Comparison of ENCODE assay signal across 15 mouse cellular contexts in genomic region chr11:98289873-98290272, GRCm38 (mm10). TPM values are rescaled to one million over a fixed set of nuclear protein-coding genes. Genes with fewer than 3 reads are reported as not detected.
A peak's percentile ranks its signal among the peaks of the same experiment; 100 is the strongest.
DNase-seq lines count a peak whose midpoint lies in the region; ATAC-seq lines count a peak whose summit lies in the region.
"Had no signal": no experiment of that assay in that cellular context is flagged by ENCODE, and none has a peak within 500 bp of the region (broad histone marks: within the 10 kb centered on the region; RNA-seq: fewer than 3 reads in every experiment).

No protein-coding gene starts in this region.

- H3K9ac ChIP-seq in embryonic facial prominence, embryonic 12.5 days: 0 out of 2 replicates have a peak overlapping the region, but pooled peaks have one; percentile 25
- peak overlapping the region; percentile 40 for H3K9ac ChIP-seq in forebrain, embryonic 16.5 days (replicated peaks; ENCODE audit: low read depth, low read length)
- no peak overlapping the region for H3K9ac ChIP-seq in neural tube, embryonic 15.5 days (replicated peaks)
- H3K9ac ChIP-seq: heart, embryonic 12.5 days; intestine, embryonic 15.5 days; lung, embryonic 15.5 days had no signal

- H3K27ac ChIP-seq in embryonic facial prominence, embryonic 12.5 days: no peak overlapping the region
- H3K27ac ChIP-seq in embryonic facial prominence, embryonic 10.5 days (replicated peaks): no peak overlapping the region
- H3K27ac ChIP-seq in forebrain, embryonic 16.5 days (ENCODE audit: low read length): peak overlapping the region; percentile 91
- peak overlapping the region; percentile 10; the same call in 1 of the 2 replicates for H3K27ac ChIP-seq in neural tube, embryonic 15.5 days (replicated peaks)
- H3K27ac ChIP-seq: intestine, embryonic 15.5 days; lung, embryonic 15.5 days had no signal

- no peak overlapping the region for H3K4me3 ChIP-seq in embryonic facial prominence, embryonic 12.5 days
- no peak overlapping the region for H3K4me3 ChIP-seq in embryonic facial prominence, embryonic 10.5 days
- no peak overlapping the region for H3K4me3 ChIP-seq in forebrain, embryonic 16.5 days (replicated peaks; ENCODE audit: low read length)
- no peak overlapping the region for H3K4me3 ChIP-seq in neural tube, embryonic 15.5 days (replicated peaks)
- H3K4me3 ChIP-seq: heart, embryonic 12.5 days; intestine, embryonic 15.5 days; lung, embryonic 15.5 days had no signal

- no peaks in the 10 kb centered on the region for H3K9me3 ChIP-seq in embryonic facial prominence, embryonic 12.5 days
- no peaks in the 10 kb centered on the region for H3K9me3 ChIP-seq in embryonic facial prominence, embryonic 10.5 days
- no peaks in the 10 kb centered on the region for H3K9me3 ChIP-seq in forebrain, embryonic 16.5 days (ENCODE audit: control insufficient read depth, low read length)
- no peaks in the 10 kb centered on the region for H3K9me3 ChIP-seq in neural tube, embryonic 15.5 days (replicated peaks)
- H3K9me3 ChIP-seq: heart, embryonic 12.5 days; intestine, embryonic 15.5 days; lung, embryonic 15.5 days had no signal

- no peak for ATAC-seq in embryonic facial prominence, embryonic 12.5 days (ENCODE audit: insufficient number of reproducible peaks, insufficient read depth, low FRiP score, low TSS enrichment)
- peak; percentile 43 for ATAC-seq in forebrain, embryonic 16.5 days
- ATAC-seq in neural tube, embryonic 15.5 days (ENCODE audit: low FRiP score): no peak
- ATAC-seq: intestine, embryonic 15.5 days had no signal

- 0 out of 2 replicates have a peak, but pooled peaks cover 2% of the 10 kb centered on the region for H3K4me1 ChIP-seq in embryonic facial prominence, embryonic 12.5 days
- peaks cover 10% of the 10 kb centered on the region for H3K4me1 ChIP-seq in embryonic facial prominence, embryonic 10.5 days
- H3K4me1 ChIP-seq in forebrain, embryonic 16.5 days (replicated peaks; ENCODE audit: control insufficient read depth, insufficient read depth, low read length): peaks cover 72% of the 10 kb centered on the region
- peaks cover 47% of the 10 kb centered on the region for H3K4me1 ChIP-seq in neural tube, embryonic 15.5 days

- H3K4me2 ChIP-seq in embryonic facial prominence, embryonic 12.5 days (replicated peaks): no peak overlapping the region
- 0 out of 2 replicates have a peak overlapping the region, but pooled peaks have one; percentile 20 for H3K4me2 ChIP-seq in forebrain, embryonic 16.5 days (ENCODE audit: low read length)
- H3K4me2 ChIP-seq in neural tube, embryonic 15.5 days: no peak overlapping the region
- H3K4me2 ChIP-seq: heart, embryonic 12.5 days; intestine, embryonic 15.5 days; lung, embryonic 15.5 days had no signal

- H3K27me3 ChIP-seq in embryonic facial prominence, embryonic 12.5 days: peaks cover 10% of the 10 kb centered on the region
- peaks cover 66% of the 10 kb centered on the region for H3K27me3 ChIP-seq in embryonic facial prominence, embryonic 10.5 days (replicated peaks; ENCODE audit: low read depth, poor library complexity, severe bottlenecking)
- H3K27me3 ChIP-seq in forebrain, embryonic 16.5 days (replicated peaks; ENCODE audit: control insufficient read depth, insufficient read depth, low read length): no peaks in the 10 kb centered on the region
- H3K27me3 ChIP-seq in neural tube, embryonic 15.5 days (replicated peaks): no peaks in the 10 kb centered on the region
- H3K27me3 ChIP-seq: intestine, embryonic 15.5 days; lung, embryonic 15.5 days had no signal

- WGBS in embryonic facial prominence, embryonic 12.5 days: 58% methylated on average over 13 of the region's 13 CpGs
- WGBS in embryonic facial prominence, embryonic 10.5 days: 59% methylated on average over 13 of the region's 13 CpGs
- WGBS in forebrain, embryonic 16.5 days: 17% methylated on average over 13 of the region's 13 CpGs
- WGBS in neural tube, embryonic 15.5 days: 25% methylated on average over 13 of the region's 13 CpGs

- H3K36me3 ChIP-seq in embryonic facial prominence, embryonic 12.5 days: no peaks in the 10 kb centered on the region
- no peaks in the 10 kb centered on the region for H3K36me3 ChIP-seq in embryonic facial prominence, embryonic 10.5 days (replicated peaks)
- H3K36me3 ChIP-seq in forebrain, embryonic 16.5 days (ENCODE audit: control insufficient read depth, insufficient read depth): no peaks in the 10 kb centered on the region
- no peaks in the 10 kb centered on the region for H3K36me3 ChIP-seq in neural tube, embryonic 15.5 days
- H3K36me3 ChIP-seq: heart, embryonic 12.5 days; intestine, embryonic 15.5 days; lung, embryonic 15.5 days had no signal

- intact Hi-C loops in left cerebral cortex, postnatal 36 days (cut with DNase I): no loop called here

- no peak for DNase-seq in embryonic facial prominence, embryonic 10.5 days (ENCODE audit: low spot score)
- DNase-seq in left cerebral cortex, postnatal 36 days (ENCODE audit: low spot score in 2 of 2): peak; percentile 39 to 48
- no peak for DNase-seq in left cerebral cortex, adult 11 months (ENCODE audit: low spot score)
- DNase-seq in gastrocnemius, adult 8-10 months (ENCODE audit: low spot score in 2 of 2): no peak
- no peak for DNase-seq in heart, adult 8-10 months (ENCODE audit: low spot score)
- DNase-seq: adrenal gland, postnatal 10 days; B cell, adult 2 months had no signal

RNA-seq across cellular contexts. Expression of gene Neurod2, which starts 39.6 kb away (rescaled TPM):
- polyA plus RNA-seq in embryonic facial prominence, embryonic 12.5 days (2016; fragmentation: Nextera tagmentation; extraction: Ambion mirVana): 0.27 and 0.61 TPM in 2 replicates
- polyA plus RNA-seq in embryonic facial prominence, embryonic 10.5 days (2016; fragmentation: Nextera tagmentation; extraction: Ambion mirVana): 0.08 TPM in 1 of 2 replicates, not detected in the other
- 10 to 100 TPM; 65.2 to 77.3 TPM for total RNA-seq in left cerebral cortex, postnatal 36 days (2021)
- polyA plus RNA-seq in forebrain, embryonic 16.5 days (2015; fragmentation: Nextera tagmentation; extraction: Ambion mirVana): 110 and 133 TPM in 2 replicates
- 13.7 and 16.3 TPM in 2 replicates for polyA plus RNA-seq in neural tube, embryonic 15.5 days (2015; fragmentation: Nextera tagmentation; extraction: Ambion mirVana)
- total RNA-seq in gastrocnemius, adult 8-10 months (2022): not detected
- not detected for total RNA-seq in heart, adult 8-10 months (2022)
- total RNA-seq: adrenal gland, postnatal 10 days had no signal
- polyA plus RNA-seq: heart, embryonic 12.5 days; limb, embryonic 11.5 days; lung, embryonic 15.5 days; stomach, embryonic 14.5 days had no signal

RNA-seq across cellular contexts. Expression of gene Ppp1r1b, which starts 58.3 kb away (rescaled TPM):
- polyA plus RNA-seq in embryonic facial prominence, embryonic 12.5 days (2016; fragmentation: Nextera tagmentation; extraction: Ambion mirVana): 0.39 and 1.0 TPM in 2 replicates
- polyA plus RNA-seq in embryonic facial prominence, embryonic 10.5 days (2016; fragmentation: Nextera tagmentation; extraction: Ambion mirVana): 0.26 and 0.30 TPM in 2 replicates
- total RNA-seq in left cerebral cortex, postnatal 36 days (2021): 100 to 1,000 TPM; 225 to 274 TPM
- polyA plus RNA-seq in forebrain, embryonic 16.5 days (2015; fragmentation: Nextera tagmentation; extraction: Ambion mirVana): 69.7 and 72.4 TPM in 2 replicates
- 2.5 and 3.7 TPM in 2 replicates for polyA plus RNA-seq in neural tube, embryonic 15.5 days (2015; fragmentation: Nextera tagmentation; extraction: Ambion mirVana)
- under 1 TPM in 3 of 4 experiments, not detected in 1; 0.27 to 0.90 (median 0.44) TPM for total RNA-seq in gastrocnemius, adult 8-10 months (2022)
- 10 to 100 TPM in 2 of 4 experiments, 1 to 10 TPM in 2; 4.0 to 11.3 (median 7.1) TPM for total RNA-seq in heart, adult 8-10 months (2022)

Comparison
In these comparisons a context has a peak if more than half of its experiments do, and no peak if none do; other contexts are left out.
1. DNase-seq: peak in left cerebral cortex, postnatal 36 days (2 of 2); none in embryonic facial prominence, embryonic 10.5 days (single experiment), left cerebral cortex, adult 11 months (single experiment), gastrocnemius, adult 8-10 months (0 of 2) and heart, adult 8-10 months (single experiment).
2. H3K27ac ChIP-seq: peak in forebrain, embryonic 16.5 days (single experiment) and neural tube, embryonic 15.5 days (single experiment); none in embryonic facial prominence, embryonic 12.5 days (single experiment) and embryonic facial prominence, embryonic 10.5 days (single experiment).
3. RNA of gene Ppp1r1b, which starts 58.3 kb away (polyA plus RNA-seq): 69.7 to 72.4 TPM in forebrain, embryonic 16.5 days; 2.5 to 3.7 TPM in neural tube, embryonic 15.5 days, 0.39 to 1.0 TPM in embryonic facial prominence, embryonic 12.5 days and 0.26 to 0.30 TPM in embryonic facial prominence, embryonic 10.5 days; every median in the first group is over 10 times any median in the second.